Mouse (Mus musculus) kidney, postnatal 0 days (tissue): Measurements from ENCODE around the gene Gm28308. TPM values are rescaled to one million over a fixed set of nuclear protein-coding genes. Genes with fewer than 3 reads are reported as not detected.
A peak's percentile ranks its signal among the peaks of the same experiment; 100 is the strongest.

ENCODE experiments used
- ATAC-seq: fragments of 200-750 bp; cut with Nextera tagmentation; replicated peaks from 2 replicates; pipeline ENCODE4 v1.8.0; 2017; ENCODE audit warnings: low read depth, moderate number of reproducible peaks, moderate TSS enrichment, moderate library complexity; ENCODE audit not compliant: low FRiP score
- DNase-seq: peaks from one replicate; pipeline ENCODE4 v3.0.0-alpha.2; 2016; ENCODE audit warnings: low spot score
- H3K27ac ChIP-seq: fragments of 300-500 bp; sonication (generic); 2 replicates; pipeline ENCODE4 v1.5.1; 2014; ENCODE audit warnings: mild to moderate bottlenecking
- H3K27me3 ChIP-seq: fragments of 300-500 bp; sonication (generic); 2 replicates; pipeline ENCODE4 v1.6.1; 2014; ENCODE audit warnings: low read length, mixed read lengths; ENCODE audit not compliant: insufficient read depth
- H3K36me3 ChIP-seq: fragments of 300-500 bp; sonication (generic); 2 replicates; pipeline ENCODE4 v1.6.1; 2014; ENCODE audit warnings: low read length, mixed read lengths; ENCODE audit not compliant: insufficient read depth
- H3K4me1 ChIP-seq: fragments of 300-500 bp; sonication (generic); replicated peaks from 2 replicates; pipeline ENCODE4 v1.6.1; 2014; ENCODE audit warnings: antibody characterized with exemption, low read length, mixed read lengths; ENCODE audit not compliant: insufficient read depth
- H3K4me2 ChIP-seq: fragments of 300-500 bp; sonication (generic); 2 replicates; pipeline ENCODE4 v1.6.1; 2014; ENCODE audit warnings: mild to moderate bottlenecking, low read length, moderate library complexity, mixed read lengths
- H3K4me3 ChIP-seq: fragments of 300-500 bp; sonication (generic); replicated peaks from 2 replicates; pipeline ENCODE4 v1.5.1; 2014; ENCODE audit warnings: low read depth, low read length
- H3K9ac ChIP-seq: fragments of 300-500 bp; sonication (generic); 2 replicates; pipeline ENCODE4 v1.6.1; 2014; ENCODE audit warnings: low read depth, low read length
- H3K9me3 ChIP-seq: fragments of 300-500 bp; sonication (generic); replicated peaks from 2 replicates; pipeline ENCODE4 v1.6.1; 2016; ENCODE audit warnings: low read length, inconsistent platforms, mixed read lengths
- CTCF ChIP-seq: IDR thresholded peaks from 2 replicates; pipeline ENCODE4 v1.5.1; 2016; ENCODE audit warnings: antibody characterized with exemption, low read depth, mild to moderate bottlenecking, moderate library complexity
- WGBS: fragments of 180-500 bp; shearing (Covaris S2); extraction: QIAGEN DNeasy Blood & Tissue Kit; methylation state at CpG from one replicate; pipeline ENCODE4 v1.1.7; 2014; 5-methylcytosine and 5-hydroxymethylcytosine counted together
- polyA plus RNA-seq: library from polyadenylated mRNA; unstranded; fragments of >200 nt; fragmentation: Nextera tagmentation; extraction: Ambion mirVana; gene quantifications from 2 replicates; pipeline ENCODE4 v1.2.1, GENCODE M21; 2015

Gm28308 gene
- polyA plus RNA-seq, 1 experiment from 2014 or later = 2.1 TPM

- H3K27me3 ChIP-seq = no peaks in the 10 kb centered on the region
- H3K4me1 ChIP-seq = peaks cover 85% of the 10 kb centered on the region
These were observed 27.9 kb downstream of the Gm28308 start for GRCm38 (mm10) chr6:52185222-52185621.

GRCm38 (mm10) chr6:52184668-52185067 lies 28.5 kb downstream of the Gm28308 start:
- Histone ChIP-seq H3K9ac (peak overlapping the region; percentile 27; the same call in 1 of the 2 replicates), H3K27ac (peak overlapping the region; percentile 93), H3K36me3 (0 out of 2 replicates have a peak, but pooled peaks cover 3% of the 10 kb centered on the region), H3K4me3 (no peak overlapping the region), H3K9me3 (no peaks in the 10 kb centered on the region), H3K27me3 (no peaks in the 10 kb centered on the region), H3K4me1 (peaks cover 83% of the 10 kb centered on the region), H3K4me2 (peak overlapping the region; percentile 33)
- DNase-seq (no peak), ATAC-seq (no peak)
- 25% methylated on average over 6 of the region's 6 CpGs for WGBS
- TF ChIP-seq CTCF = no peak

More at GRCm38 (mm10) chr6:52185222-52185621, 27.9 kb downstream of the Gm28308 start:
- no peak for TF ChIP-seq CTCF
- ATAC-seq (no peak), DNase-seq (peak; percentile 63)
- Histone ChIP-seq H3K9ac (no peak overlapping the region), H3K4me2 (peak overlapping the region; percentile 33), H3K27ac (no peak overlapping the region; the same call in 1 of the 2 replicates), H3K36me3 (0 out of 2 replicates have a peak, but pooled peaks cover 6% of the 10 kb centered on the region), H3K4me3 (no peak overlapping the region), H3K9me3 (no peaks in the 10 kb centered on the region)
- 7% methylated on average over 19 of the region's 19 CpGs for WGBS

- H3K4me2 ChIP-seq = peak overlapping the region; percentile 33
- peak overlapping the region; percentile 19; the same call in 1 of the 2 replicates for H3K9ac ChIP-seq
- H3K36me3 ChIP-seq = 0 out of 2 replicates have a peak, but pooled peaks cover 3% of the 10 kb centered on the region
- H3K4me1 ChIP-seq = peaks cover 82% of the 10 kb centered on the region
- peak; percentile 67 for ATAC-seq
- no peaks in the 10 kb centered on the region for H3K9me3 ChIP-seq
- H3K27me3 ChIP-seq = no peaks in the 10 kb centered on the region
- TF ChIP-seq CTCF = no peak
- 18% methylated on average over 10 of the region's 10 CpGs for WGBS
- DNase-seq = peak; percentile 57
- H3K27ac ChIP-seq = peak overlapping the region; percentile 93
- no peak overlapping the region for H3K4me3 ChIP-seq
These were observed 29.6 kb downstream of the Gm28308 start for GRCm38 (mm10) chr6:52183311-52184080.

GRCm38 (mm10) chr6:52182793-52183192 lies 30.3 kb downstream of the Gm28308 start:
- Histone ChIP-seq H3K4me3 (no peak overlapping the region), H3K4me1 (peaks cover 76% of the 10 kb centered on the region), H3K27ac (peak overlapping the region; percentile 93), H3K36me3 (0 out of 2 replicates have a peak, but pooled peaks cover 3% of the 10 kb centered on the region), H3K9ac (no peak overlapping the region), H3K4me2 (peak overlapping the region; percentile 33; the same call in 1 of the 2 replicates), H3K9me3 (no peaks in the 10 kb centered on the region), H3K27me3 (no peaks in the 10 kb centered on the region)
- DNase-seq (peak; percentile 66), ATAC-seq (no peak)
- TF ChIP-seq CTCF = no peak
- 24% methylated on average over 1 of the region's 1 CpGs for WGBS

- no peak for DNase-seq
- Histone ChIP-seq H3K9ac (no peak overlapping the region), H3K27me3 (no peaks in the 10 kb centered on the region), H3K4me2 (no peak overlapping the region), H3K9me3 (no peaks in the 10 kb centered on the region), H3K4me3 (no peak overlapping the region), H3K27ac (no peak overlapping the region), H3K36me3 (0 out of 2 replicates have a peak, but pooled peaks cover 3% of the 10 kb centered on the region), H3K4me1 (peaks cover 72% of the 10 kb centered on the region)
- 54% methylated on average over 2 of the region's 2 CpGs for WGBS
- no peak for TF ChIP-seq CTCF
- no peak for ATAC-seq
These were observed 31.1 kb downstream of the Gm28308 start for GRCm38 (mm10) chr6:52182030-52182429.

- Histone ChIP-seq H3K9ac (peak overlapping the region; percentile 88; the same call in 1 of the 2 replicates), H3K4me1 (peaks cover 70% of the 10 kb centered on the region), H3K9me3 (no peaks in the 10 kb centered on the region), H3K36me3 (0 out of 2 replicates have a peak, but pooled peaks cover 3% of the 10 kb centered on the region), H3K4me2 (peak overlapping the region; percentile 81), H3K4me3 (no peak overlapping the region), H3K27ac (peak overlapping the region; percentile 54; the same call in 1 of the 2 replicates), H3K27me3 (no peaks in the 10 kb centered on the region)
- no peak for ATAC-seq
- WGBS = 54% methylated on average over 3 of the region's 3 CpGs
- no peak for TF ChIP-seq CTCF
- DNase-seq = no peak
These were observed 32.4 kb downstream of the Gm28308 start for GRCm38 (mm10) chr6:52180726-52181125.
